Comparison of ENCODE assay signal across 1 mouse cellular context in the genomic region with DNA sequence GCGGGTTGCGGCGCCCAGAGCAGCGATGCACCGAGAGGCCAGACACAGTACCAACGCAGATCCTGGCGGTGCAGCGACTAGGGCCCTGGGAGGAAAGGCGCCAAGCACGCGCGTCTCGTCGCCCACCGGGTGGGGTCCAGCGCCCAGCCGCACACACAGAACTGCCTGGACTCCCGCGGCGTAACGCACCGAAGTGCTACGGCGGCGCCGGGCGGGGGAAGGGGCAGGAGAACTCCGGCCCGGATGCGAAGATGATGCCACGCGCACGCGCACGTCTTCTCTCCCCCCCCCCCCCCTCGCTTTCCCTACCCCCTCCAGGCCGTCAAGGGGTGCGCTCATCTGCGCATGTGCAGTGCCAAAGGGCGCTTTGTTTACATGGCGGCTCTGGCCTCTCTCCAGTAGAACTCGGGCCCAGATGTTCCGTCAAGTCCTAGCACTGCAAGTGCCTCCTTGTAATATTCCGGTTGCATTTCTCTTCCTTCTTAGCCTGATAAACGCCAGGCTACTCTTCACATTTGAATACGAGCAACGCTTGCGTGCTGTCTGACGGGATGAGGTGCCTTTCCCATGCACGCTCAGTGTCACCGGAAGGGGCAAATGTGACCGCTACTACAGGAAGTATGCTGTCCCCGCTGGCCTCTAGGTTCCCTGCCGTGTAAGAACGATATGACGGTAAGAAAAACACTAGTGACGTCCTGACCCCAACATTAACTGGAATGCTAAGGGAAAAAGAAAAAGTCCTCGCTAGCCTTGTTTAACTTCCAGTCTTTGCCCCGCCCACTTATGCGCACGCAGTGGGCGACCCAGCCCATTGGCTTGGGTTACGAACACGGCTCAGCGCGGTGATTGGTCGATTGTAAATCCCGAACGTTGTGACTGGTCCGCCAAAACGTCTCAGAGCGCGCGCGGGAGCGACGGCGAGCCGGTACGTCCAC.
A peak's percentile ranks its signal among the peaks of the same experiment; 100 is the strongest.
TF ChIP-seq lines count a peak whose summit lies in the region.

Gene Vps26b (minus strand): TSS at position 238 of the 935 bp plus-strand sequence.
Gene Ncapd3 (plus strand): TSS at position 348 of the 935 bp plus-strand sequence.

TF ChIP-seq in CH12.LX, 34 proteins besides CTCF, POLR2A, EP300 and RAD21 (continued from another document):
- no peak for TF ChIP-seq PAX5 (IDR thresholded peaks at IDR 0.05; ENCODE audit: low read length)
- no peak for TF ChIP-seq ZC3H11A (IDR thresholded peaks at IDR 0.05; ENCODE audit: low read depth, low read length)
- TF ChIP-seq CHD2 (IDR thresholded peaks at IDR 0.05; ENCODE audit: low read length): peak; percentile 89
- TF ChIP-seq MYC (IDR thresholded peaks at IDR 0.05; ENCODE audit: low read depth, low read length): peak; percentile 34; the same call in 1 of the 2 replicates
- TF ChIP-seq MAFK (IDR thresholded peaks at IDR 0.05; ENCODE audit: insufficient replicate concordance, low read length): no peak
- TF ChIP-seq RCOR1 (conservative IDR thresholded peaks at IDR 0.05; ENCODE audit: low read depth, low read length): no peak
- TF ChIP-seq ETS1 (conservative IDR thresholded peaks at IDR 0.05; ENCODE audit: low read depth, low read length): no peak
- peak; percentile 88 for TF ChIP-seq NRF1 (IDR thresholded peaks at IDR 0.05; ENCODE audit: low read depth, low read length)
- TF ChIP-seq UBTF (IDR thresholded peaks at IDR 0.05; ENCODE audit: low read depth, low read length): 0 out of 2 replicates have a peak, but pooled peaks have one; percentile 24
- no peak for TF ChIP-seq JUND (conservative IDR thresholded peaks at IDR 0.05; ENCODE audit: low read depth, low read length)
- peak; percentile 82 for TF ChIP-seq ELF1 (IDR thresholded peaks at IDR 0.05; ENCODE audit: low read depth, low read length)
- peak; percentile 82 for TF ChIP-seq MAZ (IDR thresholded peaks at IDR 0.05; ENCODE audit: low read depth, low read length)
- TF ChIP-seq SIN3A (IDR thresholded peaks at IDR 0.05; ENCODE audit: low read length): peak; percentile 96
- TF ChIP-seq MXI1 (IDR thresholded peaks at IDR 0.05; ENCODE audit: low read depth, low read length): peak; percentile 87
- TF ChIP-seq GABPA (IDR thresholded peaks at IDR 0.05; ENCODE audit: insufficient replicate concordance, low read depth, low read length): no peak
- TF ChIP-seq E2F4 (IDR thresholded peaks at IDR 0.05; ENCODE audit: insufficient replicate concordance, low read depth, low read length): peak; percentile 83; the same call in 1 of the 2 replicates
- no peak for TF ChIP-seq POLR2AphosphoS2 (IDR thresholded peaks at IDR 0.05; ENCODE audit: low read depth, low read length)
- TF ChIP-seq HCFC1 (IDR thresholded peaks at IDR 0.05; ENCODE audit: low read depth, low read length): peak; percentile 67
- peak; percentile 39 for TF ChIP-seq BHLHE40 (IDR thresholded peaks at IDR 0.05; ENCODE audit: low read depth, low read length)
- no peak for TF ChIP-seq ZMIZ1 (IDR thresholded peaks at IDR 0.05; ENCODE audit: low read depth, low read length)
- no peak; the same call in 1 of the 2 replicates for TF ChIP-seq MEF2A (IDR thresholded peaks at IDR 0.05; ENCODE audit: borderline replicate concordance, low read depth, low read length)
- no peak for TF ChIP-seq USF2 (conservative IDR thresholded peaks at IDR 0.05; ENCODE audit: low read depth, low read length)
- TF ChIP-seq ZNF384 (IDR thresholded peaks at IDR 0.05; ENCODE audit: low read depth, low read length): no peak
- TF ChIP-seq SMC3 (IDR thresholded peaks at IDR 0.05; ENCODE audit: low read depth, low read length): no peak
- TF ChIP-seq MAX (IDR thresholded peaks at IDR 0.05; ENCODE audit: low read length): peak; percentile 56; the same call in 1 of the 2 replicates
- TF ChIP-seq USF1 (IDR thresholded peaks at IDR 0.05; ENCODE audit: low read depth, low read length): no peak
- peak; percentile 72 for TF ChIP-seq NELFE (IDR thresholded peaks at IDR 0.05; ENCODE audit: low read depth, low read length)
- no peak for TF ChIP-seq CHD1 (IDR thresholded peaks at IDR 0.05; ENCODE audit: low read depth, low read length)
- TF ChIP-seq KAT2A (IDR thresholded peaks at IDR 0.05; ENCODE audit: insufficient replicate concordance, low read length): peak; percentile 72; the same call in 1 of the 2 replicates
